In the genomic region with DNA sequence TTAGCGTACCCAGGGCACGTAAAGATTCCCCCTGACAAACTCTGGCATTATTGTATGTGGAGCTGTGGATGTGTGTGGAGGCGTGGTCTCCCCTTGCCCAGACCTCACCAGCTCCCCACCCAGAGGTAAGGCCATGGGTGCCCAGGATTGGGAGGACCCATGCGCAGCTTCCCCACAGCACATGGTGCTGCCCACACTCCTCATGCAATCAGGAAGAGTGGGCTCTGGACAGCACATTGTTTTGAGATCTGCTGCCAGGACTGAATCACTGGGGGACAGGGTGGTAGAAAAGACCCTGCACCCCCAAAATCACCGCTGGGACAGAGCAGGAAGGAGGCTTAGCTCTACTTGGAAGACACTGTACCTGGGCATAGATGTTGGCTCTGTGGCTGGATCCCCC, we compare ENCODE assay signal across 20 mouse cellular contexts. TPM values are rescaled to one million over a fixed set of nuclear protein-coding genes. Genes with fewer than 3 reads are reported as not detected.
A peak's percentile ranks its signal among the peaks of the same experiment; 100 is the strongest.
DNase-seq lines count a peak whose midpoint lies in the region; ATAC-seq and TF ChIP-seq lines count a peak whose summit lies in the region.
"Had no signal": no experiment of that assay in that cellular context is flagged by ENCODE, and none has a peak within 500 bp of the region (broad histone marks: within the 10 kb centered on the region; RNA-seq: fewer than 3 reads in every experiment).

No protein-coding gene starts in this region.

- no peak for TF ChIP-seq POLR2A in embryonic fibroblast, embryonic 13.5 days (IDR thresholded peaks at IDR 0.05; ENCODE audit: low read depth, low read length)
- TF ChIP-seq POLR2A in cerebellum, adult 2 months (IDR thresholded peaks at IDR 0.05; ENCODE audit: borderline replicate concordance, insufficient read depth, low read length), result no peak

- 0 out of 2 replicates have a peak, but pooled peaks cover 4% of the 10 kb centered on the region for H3K36me3 ChIP-seq in forebrain, embryonic 16.5 days (ENCODE audit: control insufficient read depth, insufficient read depth)
- H3K36me3 ChIP-seq in forebrain, embryonic 10.5 days (replicated peaks), result peaks cover 60% of the 10 kb centered on the region
- peaks cover 10% of the 10 kb centered on the region; the same call in 1 of the 2 replicates for H3K36me3 ChIP-seq in midbrain, embryonic 13.5 days

- H3K27me3 ChIP-seq in forebrain, embryonic 16.5 days (replicated peaks; ENCODE audit: control insufficient read depth, insufficient read depth, low read length), result no peaks in the 10 kb centered on the region
- H3K27me3 ChIP-seq in forebrain, embryonic 10.5 days (ENCODE audit: poor library complexity, severe bottlenecking), result no peaks in the 10 kb centered on the region
- no peaks in the 10 kb centered on the region for H3K27me3 ChIP-seq in midbrain, embryonic 13.5 days
- no peaks in the 10 kb centered on the region for H3K27me3 ChIP-seq in cerebellum, adult 2 months (ENCODE audit: control insufficient read depth, insufficient read depth, low read length)
- H3K27me3 ChIP-seq: stomach, embryonic 15.5 days had no signal

- 89% methylated on average over 5 of the region's 5 CpGs for WGBS in forebrain, embryonic 16.5 days
- WGBS in forebrain, embryonic 10.5 days, result 90% methylated on average over 5 of the region's 5 CpGs
- 79% methylated on average over 5 of the region's 5 CpGs for WGBS in midbrain, embryonic 13.5 days
- WGBS in cerebellum, adult 2 months, result 82% methylated on average over 5 of the region's 5 CpGs

- ATAC-seq in forebrain, embryonic 16.5 days, result no peak
- ATAC-seq in midbrain, embryonic 13.5 days, result 0 out of 2 replicates have a peak, but pooled peaks have one; percentile 19
- ATAC-seq in megakaryocyte-erythroid progenitor cell, adult 5-6 weeks (replicated peaks; ENCODE audit: low FRiP score, low TSS enrichment, poor library complexity, severe bottlenecking), result no peak
- ATAC-seq: lung, postnatal 0 days had no signal

- H3K4me3 ChIP-seq in forebrain, embryonic 16.5 days (replicated peaks; ENCODE audit: low read length), result no peak overlapping the region
- H3K4me3 ChIP-seq in forebrain, embryonic 10.5 days, result no peak overlapping the region
- H3K4me3 ChIP-seq in left cerebral cortex, adult 2 months, result no peak overlapping the region
- no peak overlapping the region for H3K4me3 ChIP-seq in embryonic fibroblast, embryonic 13.5 days (ENCODE audit: insufficient read depth, low read length)
- H3K4me3 ChIP-seq in midbrain, embryonic 13.5 days (replicated peaks), result no peak overlapping the region
- no peak overlapping the region for H3K4me3 ChIP-seq in cerebellum, adult 2 months (replicated peaks; ENCODE audit: insufficient read depth, low read depth, low read length)
- H3K4me3 ChIP-seq: heart, embryonic 10.5 days; stomach, embryonic 15.5 days had no signal

- intact Hi-C loops in left cerebral cortex, adult 2 months (cut with DNase I), result loop anchor here (1.0 to 10.0 kb wide), 3 partner anchors 16 to 390 kb away; no protein-coding TSS in a partner anchor

- DNase-seq in forebrain, embryonic 10.5 days (ENCODE audit: extremely low spot score, low spot score), result no peak
- peak in 1 of 2 experiments; percentile 55 for DNase-seq in left cerebral cortex, adult 2 months (ENCODE audit: extremely low spot score in 1 of 2, low spot score in 2 of 2)
- DNase-seq in left cerebral cortex, adult 11 months (ENCODE audit: low spot score), result no peak
- DNase-seq in cerebellum, adult 2 months, result no peak
- DNase-seq: cerebellum, adult 8-10 months; gastrocnemius, postnatal 36 days; heart, postnatal 10 days; kidney, adult 18-20 months; kidney, postnatal 4 days; left cerebral cortex, postnatal 4 days; liver; thymus, adult 18-20 months; thymus, postnatal 4 days had no signal

- H3K4me2 ChIP-seq in forebrain, embryonic 16.5 days (ENCODE audit: low read length), result no peak overlapping the region
- H3K4me2 ChIP-seq in midbrain, embryonic 13.5 days (replicated peaks), result no peak overlapping the region
- H3K4me2 ChIP-seq: stomach, embryonic 15.5 days had no signal

- TF ChIP-seq CTCF in left cerebral cortex, adult 2 months (IDR thresholded peaks at IDR 0.05), result no peak
- no peak for TF ChIP-seq CTCF in embryonic fibroblast, embryonic 13.5 days (IDR thresholded peaks at IDR 0.05; ENCODE audit: borderline replicate concordance, insufficient read depth, low read length)
- TF ChIP-seq CTCF in cerebellum, adult 2 months (IDR thresholded peaks at IDR 0.05; ENCODE audit: borderline replicate concordance, insufficient read depth, low read depth, low read length), result no peak

- H3K9me3 ChIP-seq in forebrain, embryonic 16.5 days (ENCODE audit: control insufficient read depth, low read length), result no peaks in the 10 kb centered on the region
- no peaks in the 10 kb centered on the region for H3K9me3 ChIP-seq in forebrain, embryonic 10.5 days
- H3K9me3 ChIP-seq in midbrain, embryonic 13.5 days, result no peaks in the 10 kb centered on the region
- H3K9me3 ChIP-seq: heart, embryonic 10.5 days; stomach, embryonic 15.5 days had no signal

- no peak overlapping the region for H3K9ac ChIP-seq in forebrain, embryonic 16.5 days (replicated peaks; ENCODE audit: low read depth, low read length)
- peak overlapping the region; percentile 30; the same call in 1 of the 2 replicates for H3K9ac ChIP-seq in midbrain, embryonic 13.5 days (replicated peaks)
- H3K9ac ChIP-seq: stomach, embryonic 15.5 days had no signal

- peaks cover 14% of the 10 kb centered on the region for H3K4me1 ChIP-seq in forebrain, embryonic 16.5 days (replicated peaks; ENCODE audit: control insufficient read depth, insufficient read depth, low read length)
- H3K4me1 ChIP-seq in forebrain, embryonic 10.5 days, result peaks cover 14% of the 10 kb centered on the region
- peaks cover 10% of the 10 kb centered on the region for H3K4me1 ChIP-seq in embryonic fibroblast, embryonic 13.5 days (ENCODE audit: control insufficient read depth, insufficient read depth, low read length)
- H3K4me1 ChIP-seq in midbrain, embryonic 13.5 days (replicated peaks), result peaks cover 33% of the 10 kb centered on the region
- peaks cover 2% of the 10 kb centered on the region; the same call in 1 of the 2 replicates for H3K4me1 ChIP-seq in cerebellum, adult 2 months (ENCODE audit: control insufficient read depth, insufficient read depth, low read length)

- H3K27ac ChIP-seq in forebrain, embryonic 16.5 days (ENCODE audit: low read length), result peak overlapping the region; percentile 23; the same call in 1 of the 2 replicates
- H3K27ac ChIP-seq in forebrain, embryonic 10.5 days, result no peak overlapping the region
- H3K27ac ChIP-seq in left cerebral cortex, adult 2 months, result peak overlapping the region; percentile 84
- H3K27ac ChIP-seq in embryonic fibroblast, embryonic 13.5 days (ENCODE audit: insufficient read depth, low read length), result peak overlapping the region; percentile 45
- H3K27ac ChIP-seq in midbrain, embryonic 13.5 days, result peak overlapping the region; percentile 57
- H3K27ac ChIP-seq in cerebellum, adult 2 months (ENCODE audit: insufficient read depth, low read length), result no peak overlapping the region
- H3K27ac ChIP-seq: heart, embryonic 10.5 days; stomach, embryonic 15.5 days had no signal

RNA-seq across cellular contexts. Expression of gene Ovca2, which starts 5.9 kb away (rescaled TPM):
- 18.0 and 20.8 TPM in 2 replicates for polyA plus RNA-seq in forebrain, embryonic 16.5 days (2015; fragmentation: Nextera tagmentation; extraction: Ambion mirVana)
- polyA plus RNA-seq in forebrain, embryonic 10.5 days (2016; fragmentation: Nextera tagmentation; extraction: Ambion mirVana), result 33.6 and 34.0 TPM in 2 replicates
- total RNA-seq in left cerebral cortex, adult 2 months (2021), result 10 to 100 TPM; 12.1 to 12.7 TPM
- 20.4 and 28.9 TPM in 2 replicates for polyA plus RNA-seq in embryonic fibroblast, embryonic 13.5 days (2011; ENCODE audit: insufficient read length, low read depth, missing spikeins)
- polyA plus RNA-seq in midbrain, embryonic 13.5 days (2015; fragmentation: Nextera tagmentation; extraction: Ambion mirVana), result 19.8 and 22.4 TPM in 2 replicates
- 18.8 and 21.3 TPM in 2 replicates for total RNA-seq in megakaryocyte-erythroid progenitor cell, adult 5-6 weeks (2014; fragmentation: Nextera tagmentation)
- 17.6 and 29.0 TPM in 2 replicates for total RNA-seq in megakaryocyte-erythroid progenitor cell, adult 5-6 weeks (2017)
- polyA plus RNA-seq in cerebellum, adult 2 months (2012; rRNA removed), result 15.3 and 16.3 TPM in 2 replicates

RNA-seq across cellular contexts. Expression of gene Dph1, which starts 6.5 kb away (rescaled TPM):
- 15.4 and 16.1 TPM in 2 replicates for polyA plus RNA-seq in forebrain, embryonic 16.5 days (2015; fragmentation: Nextera tagmentation; extraction: Ambion mirVana)
- 29.5 TPM in 2 replicates for polyA plus RNA-seq in forebrain, embryonic 10.5 days (2016; fragmentation: Nextera tagmentation; extraction: Ambion mirVana)
- 10 to 100 TPM; 27.9 to 28.9 TPM for total RNA-seq in left cerebral cortex, adult 2 months (2021)
- 15.7 and 18.7 TPM in 2 replicates for polyA plus RNA-seq in embryonic fibroblast, embryonic 13.5 days (2011; ENCODE audit: insufficient read length, low read depth, missing spikeins)
- polyA plus RNA-seq in midbrain, embryonic 13.5 days (2015; fragmentation: Nextera tagmentation; extraction: Ambion mirVana), result 14.9 and 15.4 TPM in 2 replicates
- 22.3 and 25.0 TPM in 2 replicates for total RNA-seq in megakaryocyte-erythroid progenitor cell, adult 5-6 weeks (2014; fragmentation: Nextera tagmentation)
- total RNA-seq in megakaryocyte-erythroid progenitor cell, adult 5-6 weeks (2017), result 13.3 and 14.2 TPM in 2 replicates
- polyA plus RNA-seq in cerebellum, adult 2 months (2012; rRNA removed), result 18.6 and 19.3 TPM in 2 replicates

RNA-seq across cellular contexts. Expression of gene Rtn4rl1, which starts 9.0 kb away (rescaled TPM):
- 5.5 and 6.3 TPM in 2 replicates for polyA plus RNA-seq in forebrain, embryonic 16.5 days (2015; fragmentation: Nextera tagmentation; extraction: Ambion mirVana)
- polyA plus RNA-seq in forebrain, embryonic 10.5 days (2016; fragmentation: Nextera tagmentation; extraction: Ambion mirVana), result 1.1 and 1.3 TPM in 2 replicates
- total RNA-seq in left cerebral cortex, adult 2 months (2021), result 10 to 100 TPM; 89.0 to 99.0 TPM
- 2.1 and 2.7 TPM in 2 replicates for polyA plus RNA-seq in embryonic fibroblast, embryonic 13.5 days (2011; ENCODE audit: insufficient read length, low read depth, missing spikeins)
- 12.4 and 12.7 TPM in 2 replicates for polyA plus RNA-seq in midbrain, embryonic 13.5 days (2015; fragmentation: Nextera tagmentation; extraction: Ambion mirVana)
- not detected in 2 replicates for total RNA-seq in megakaryocyte-erythroid progenitor cell, adult 5-6 weeks (2014; fragmentation: Nextera tagmentation)
- 0.80 TPM in 1 of 2 replicates, not detected in the other for total RNA-seq in megakaryocyte-erythroid progenitor cell, adult 5-6 weeks (2017)
- 23.9 and 28.6 TPM in 2 replicates for polyA plus RNA-seq in cerebellum, adult 2 months (2012; rRNA removed)

RNA-seq across cellular contexts. Expression of gene Hic1, which starts 15.3 kb away (rescaled TPM):
- 1.2 and 2.3 TPM in 2 replicates for polyA plus RNA-seq in forebrain, embryonic 16.5 days (2015; fragmentation: Nextera tagmentation; extraction: Ambion mirVana)
- polyA plus RNA-seq in forebrain, embryonic 10.5 days (2016; fragmentation: Nextera tagmentation; extraction: Ambion mirVana), result 0.12 and 0.21 TPM in 2 replicates
- total RNA-seq in left cerebral cortex, adult 2 months (2021), result 1 to 10 TPM; 3.3 to 3.9 TPM
- 20.7 and 29.3 TPM in 2 replicates for polyA plus RNA-seq in embryonic fibroblast, embryonic 13.5 days (2011; ENCODE audit: insufficient read length, low read depth, missing spikeins)
- 1.2 and 2.4 TPM in 2 replicates for polyA plus RNA-seq in midbrain, embryonic 13.5 days (2015; fragmentation: Nextera tagmentation; extraction: Ambion mirVana)
- 0.17 TPM in 1 of 2 replicates, not detected in the other for total RNA-seq in megakaryocyte-erythroid progenitor cell, adult 5-6 weeks (2014; fragmentation: Nextera tagmentation)
- 0.52 TPM in 1 of 2 replicates, not detected in the other for total RNA-seq in megakaryocyte-erythroid progenitor cell, adult 5-6 weeks (2017)
- 3.0 and 3.7 TPM in 2 replicates for polyA plus RNA-seq in cerebellum, adult 2 months (2012; rRNA removed)

Comparison
In these comparisons a context has a peak if more than half of its experiments do, and no peak if none do; other contexts are left out.
1. H3K27ac ChIP-seq: peak in forebrain, embryonic 16.5 days (single experiment), left cerebral cortex, adult 2 months (single experiment), embryonic fibroblast, embryonic 13.5 days (single experiment) and midbrain, embryonic 13.5 days (single experiment); none in forebrain, embryonic 10.5 days (single experiment) and cerebellum, adult 2 months (single experiment).